Mouse (Mus musculus) erythroblast, adult 5-6 weeks (primary cell): Measurements from ENCODE around the gene Impg2. TPM values are rescaled to one million over a fixed set of nuclear protein-coding genes. Genes with fewer than 3 reads are reported as not detected.

ENCODE experiments used
- ATAC-seq: replicated peaks from 2 replicates; pipeline ENCODE4 v1.8.0; 2016; ENCODE audit warnings: moderate number of reproducible peaks, mild to moderate bottlenecking, moderate TSS enrichment, inconsistent platforms; ENCODE audit not compliant: poor library complexity, low FRiP score, severe bottlenecking
- total RNA-seq, 2 experiments: library from RNA; stranded (forward) in 1 of 2; stranded (reverse) in 1 of 2; fragments of 150-400 nt in 1 of 2; fragments of 200-764, 138-1000 nt in 1 of 2; gene quantifications; 2 replicates each; pipeline versions ENCODE4 v1.2.3 to v1.2.4; 2015 to 2017; ENCODE audit warnings: low replicate concordance in 2 of 2

Impg2 gene
- total RNA-seq (2015; ENCODE audit: low replicate concordance) (1.5 and 4.4 TPM in 2 replicates), total RNA-seq (2017; ENCODE audit: low replicate concordance) (5.4 and 7.1 TPM in 2 replicates)

DNA sequence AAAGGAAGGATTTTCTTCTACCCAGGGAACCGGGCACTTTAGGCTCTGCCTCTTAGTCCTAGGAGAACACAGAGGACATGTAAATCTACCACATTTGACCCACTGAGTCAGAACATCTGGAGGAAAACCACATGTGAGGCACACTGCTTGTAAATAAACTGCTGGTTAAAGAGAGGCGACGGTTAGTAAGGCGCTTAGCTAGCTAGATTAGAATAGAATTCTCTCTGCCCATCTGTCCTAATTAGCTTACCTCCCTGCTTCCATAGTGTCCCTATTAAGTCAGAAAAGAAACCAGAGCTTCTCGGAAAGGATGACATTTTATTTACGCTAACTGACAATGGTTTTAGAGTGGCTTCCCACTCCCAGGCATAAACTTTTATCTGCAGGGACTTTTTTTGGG, at the start of gene Impg2:
Gene Impg2 (plus strand): TSS at position 263 of the 400 bp plus-strand sequence.
- ATAC-seq = no peak

DNA sequence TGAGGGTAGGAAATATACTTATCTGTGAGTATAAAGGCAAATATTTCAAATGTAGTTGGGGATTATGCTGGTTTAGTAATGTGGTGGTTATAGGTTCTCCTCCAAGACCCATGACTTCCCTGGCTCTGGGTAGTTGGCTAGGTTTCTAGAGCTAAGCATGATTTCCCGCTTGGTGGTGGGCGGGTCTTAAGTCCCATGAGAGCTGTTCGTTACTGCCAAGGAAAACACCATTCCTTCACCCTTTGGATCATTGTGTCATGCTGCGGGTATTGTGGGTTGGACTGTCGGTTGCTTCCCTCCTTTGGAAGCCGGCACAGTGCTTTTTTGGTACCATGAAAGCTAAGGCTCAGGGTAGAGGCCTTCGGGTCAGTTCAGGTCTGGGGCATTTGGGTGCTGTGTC, 40.6 kb upstream of the Impg2 start:
- ATAC-seq = no peak

DNA sequence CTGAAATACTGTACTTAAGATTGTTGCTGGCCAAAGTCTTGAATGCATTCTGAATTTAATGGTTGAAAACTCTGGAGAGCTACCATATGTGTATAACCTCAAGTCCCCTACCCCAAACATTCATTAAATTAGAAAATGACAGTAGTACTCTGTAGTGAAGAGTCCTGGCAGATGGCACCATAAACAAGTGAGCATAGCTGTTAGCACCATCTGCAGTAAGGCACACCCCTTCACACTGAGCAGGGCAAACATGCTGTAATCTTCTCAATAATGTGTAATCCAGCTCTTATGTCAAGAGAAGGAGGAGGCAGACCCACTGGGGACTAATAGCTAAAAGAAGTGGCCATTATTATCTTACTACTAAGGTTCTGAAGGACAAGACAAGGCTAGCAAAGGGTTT, 33.9 kb upstream of the Impg2 start:
- ATAC-seq = no peak

GRCm38 (mm10) chr16:56175867-56176581, 28.1 kb upstream of the Impg2 start:
- ATAC-seq = no peak

- no peak for ATAC-seq
Measured at GRCm38 (mm10) chr16:56186863-56187262, 17.2 kb upstream of the Impg2 start.

- no peak for ATAC-seq
Measured at GRCm38 (mm10) chr16:56188198-56188597, 15.9 kb upstream of the Impg2 start.

GRCm38 (mm10) chr16:56212740-56213139, 8.6 kb downstream of the Impg2 start:
- no peak for ATAC-seq

DNA sequence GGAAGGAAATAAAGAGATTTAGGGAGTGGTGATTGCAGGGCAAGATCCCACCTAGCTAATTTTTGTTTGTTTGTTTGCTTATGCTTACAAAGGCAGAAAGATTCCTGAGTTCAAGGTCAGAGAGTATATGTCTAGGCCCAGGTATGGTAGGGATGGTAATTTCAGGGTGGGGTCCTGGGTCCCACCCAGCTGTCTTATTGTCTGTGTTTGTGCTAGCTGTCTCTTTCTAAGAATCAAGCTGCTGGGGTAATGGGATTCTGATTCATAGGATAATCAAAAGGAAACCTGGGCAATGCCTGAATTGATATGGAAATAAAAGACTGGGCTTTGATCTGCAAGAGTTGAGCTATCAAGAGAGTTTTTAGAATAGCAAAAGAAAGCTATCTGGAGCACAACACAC, 23.6 kb downstream of the Impg2 start:
- no peak for ATAC-seq

DNA sequence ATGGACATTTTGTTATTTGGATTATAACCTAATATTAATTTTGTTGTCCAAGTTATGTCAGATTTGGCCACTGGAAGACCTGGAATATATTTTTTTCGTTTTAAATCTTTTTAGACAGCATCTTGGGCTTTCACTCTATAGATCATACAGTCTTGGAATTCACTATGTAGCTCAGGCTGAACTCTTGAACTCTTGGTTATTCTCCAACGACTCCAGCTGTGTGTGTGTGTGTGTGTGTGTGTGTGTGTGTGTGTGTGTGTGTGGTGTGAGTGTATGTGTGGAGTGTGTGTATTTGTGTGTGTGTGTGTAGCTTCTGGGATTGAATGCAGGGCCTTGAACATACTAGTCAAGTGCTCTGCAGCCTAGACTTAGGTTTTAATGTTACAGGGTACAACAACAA, 25.3 kb downstream of the Impg2 start:
- no peak for ATAC-seq

DNA sequence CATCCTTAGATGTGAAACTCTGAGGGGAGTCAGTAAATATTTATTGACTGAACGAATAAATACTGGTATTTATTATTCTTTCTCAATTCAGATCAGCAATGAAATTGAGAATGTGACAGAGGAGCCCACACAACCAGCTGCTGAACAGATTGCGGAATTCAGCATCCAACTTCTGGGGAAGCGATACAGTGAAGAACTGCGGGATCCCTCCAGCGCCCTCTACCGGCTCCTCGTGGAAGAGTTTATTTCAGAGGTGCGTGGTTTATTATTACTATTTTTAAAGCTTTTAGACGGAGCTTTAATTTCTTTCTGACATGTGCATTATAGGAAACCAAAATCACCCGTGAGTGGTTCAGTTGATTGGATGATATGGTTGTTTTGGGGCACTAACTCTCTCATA, 27.2 kb downstream of the Impg2 start:
- no peak for ATAC-seq

GRCm38 (mm10) chr16:56232736-56233135, 28.6 kb downstream of the Impg2 start:
- no peak for ATAC-seq

DNA sequence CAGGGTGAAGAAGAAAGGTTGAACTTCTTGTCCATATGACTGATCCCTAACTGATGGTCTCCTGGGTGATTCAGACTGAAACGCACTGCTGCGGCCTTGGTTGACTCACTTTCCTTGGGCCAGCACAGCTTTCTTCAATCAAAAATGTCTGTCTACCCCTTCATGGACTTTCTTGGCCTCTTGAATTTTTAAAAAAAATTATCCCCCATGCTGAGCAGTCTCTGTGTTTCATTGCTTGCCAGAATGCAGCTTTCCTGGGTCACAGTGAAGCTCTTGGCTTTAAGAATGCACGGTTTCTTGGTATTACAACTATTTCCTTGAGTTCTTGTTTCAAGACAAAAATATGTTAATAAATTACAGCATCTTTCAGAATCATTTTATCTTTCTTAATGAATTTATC, 41.9 kb downstream of the Impg2 start:
- ATAC-seq = no peak

GRCm38 (mm10) chr16:56273917-56274316, 69.8 kb downstream of the Impg2 start:
- no peak for ATAC-seq

DNA sequence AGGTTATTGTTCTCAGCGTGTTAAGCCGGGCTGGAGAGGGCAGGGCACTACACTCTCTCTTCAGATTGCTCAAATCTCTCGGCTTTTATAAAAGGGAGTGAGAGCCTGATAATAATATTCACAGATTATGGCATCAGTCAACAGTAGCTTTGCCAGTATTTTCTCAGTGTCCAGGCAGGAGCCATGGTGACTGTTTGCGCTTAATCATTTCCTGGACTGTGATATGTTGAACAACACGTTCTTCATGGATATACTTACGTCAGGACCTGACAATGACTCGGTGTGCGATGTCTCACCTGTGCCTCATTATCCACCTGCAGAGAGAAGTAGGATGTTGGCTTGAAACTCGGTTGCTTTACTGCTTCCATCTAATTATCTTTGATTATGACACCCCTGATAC, 74.9 kb downstream of the Impg2 start:
- ATAC-seq = no peak

GRCm38 (mm10) chr16:56279752-56280151, 75.6 kb downstream of the Impg2 start:
- ATAC-seq = no peak

DNA sequence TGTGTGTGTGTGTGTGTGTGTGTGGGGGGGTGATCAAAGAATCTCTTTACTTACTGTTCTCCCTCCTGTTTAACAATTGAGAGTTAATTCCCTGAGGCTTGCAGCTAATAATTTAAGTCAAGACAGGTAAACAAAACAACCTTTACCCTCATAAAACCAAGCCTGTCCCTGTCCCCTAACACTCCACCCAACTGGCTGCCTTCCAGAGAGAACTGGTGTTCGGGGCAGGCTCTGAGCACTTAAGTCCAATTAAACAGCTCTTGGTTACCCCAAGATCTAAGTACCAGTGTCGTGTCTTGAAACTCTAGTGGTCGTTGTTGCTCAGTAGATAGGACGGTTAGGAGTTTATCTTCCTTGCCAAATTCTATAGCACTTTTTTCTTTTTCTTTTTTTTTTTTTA, 77.2 kb downstream of the Impg2 start:
- no peak for ATAC-seq

DNA sequence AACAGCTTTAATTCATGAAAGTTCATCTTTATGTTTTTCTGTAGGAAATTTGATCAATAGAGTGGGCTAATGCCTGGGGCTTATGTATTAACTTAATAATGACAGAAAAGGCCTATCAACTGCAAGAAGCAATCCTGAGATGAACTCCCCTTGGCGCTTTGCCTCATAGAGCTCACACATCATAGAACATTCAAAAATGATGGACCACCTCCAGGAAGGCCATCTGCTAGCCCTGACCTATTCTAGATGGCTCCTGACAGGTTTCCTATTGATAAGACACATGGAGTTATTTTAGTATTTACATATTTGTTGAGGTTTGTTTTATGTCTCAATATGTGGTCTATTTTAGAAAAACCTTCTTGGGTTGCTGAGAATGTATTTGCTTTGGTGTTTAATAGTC, 79.2 kb downstream of the Impg2 start:
- ATAC-seq = no peak

GRCm38 (mm10) chr16:56283873-56284272, 79.8 kb downstream of the Impg2 start:
- no peak for ATAC-seq

- ATAC-seq = no peak
Measured at GRCm38 (mm10) chr16:56286076-56286475, 82.0 kb downstream of the Impg2 start.

- no peak for ATAC-seq
Measured at GRCm38 (mm10) chr16:56286977-56287376, 82.9 kb downstream of the Impg2 start.

DNA sequence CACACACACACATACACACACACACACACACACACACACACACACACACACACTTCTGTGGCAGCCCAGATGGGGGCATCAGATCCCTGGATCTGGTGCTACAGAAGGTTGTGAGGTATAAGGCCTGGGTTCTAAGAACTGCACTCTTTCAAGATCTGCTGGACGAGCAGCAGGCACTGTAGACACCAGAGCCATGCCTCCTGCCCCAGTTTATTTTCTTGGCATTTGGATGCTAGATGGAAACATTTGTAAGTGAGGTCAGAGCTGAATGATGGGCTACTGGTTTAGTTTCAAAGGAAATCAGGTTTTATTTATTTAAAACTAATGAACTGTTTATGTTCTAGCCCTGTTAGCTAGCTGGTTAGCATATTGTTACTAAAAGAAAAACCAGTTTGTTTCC, 90.8 kb downstream of the Impg2 start:
- no peak for ATAC-seq
